Mouse (Mus musculus): ENCODE measurements around the gene Fam57a.
"Not testable (repeated sequence)": the region's sequence is repeated elsewhere in the genome, so short reads cannot be mapped to it uniquely, and the experiment has no call there.

The Fam57a gene

GRCm38 (mm10) chr11:76183745-76184144 is 4.3 kb downstream of the Fam57a start:
- DNase-seq (ENCODE audit: low spot score): no peak

DNA sequence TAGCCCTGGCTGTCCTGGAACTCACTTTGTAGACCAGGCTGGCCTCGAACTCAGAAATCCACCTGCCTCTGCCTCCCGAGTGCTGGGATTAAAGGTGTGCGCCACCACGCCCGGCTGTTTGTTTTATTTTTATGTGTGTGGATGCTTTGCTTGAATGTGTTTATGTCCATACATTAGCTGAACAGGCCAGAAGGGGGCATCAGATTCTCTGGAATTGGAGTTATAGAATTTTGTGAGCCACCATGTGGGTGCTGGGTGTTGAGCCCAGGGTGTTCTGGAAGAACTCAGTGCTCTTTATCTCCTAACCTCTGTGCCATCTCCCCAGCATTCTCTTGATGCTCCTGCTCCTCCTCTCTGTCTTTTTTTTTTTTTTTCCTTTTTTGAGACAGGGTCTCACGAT is 7.4 kb downstream of the Fam57a start:
- no peak for DNase-seq (ENCODE audit: low spot score)

GRCm38 (mm10) chr11:76196275-76196976 is 17.0 kb downstream of the Fam57a start:
- no peak for DNase-seq (ENCODE audit: low spot score)

- no peak for DNase-seq (ENCODE audit: low spot score)
Measured at GRCm38 (mm10) chr11:76196977-76197469, 17.6 kb downstream of the Fam57a start.

DNA sequence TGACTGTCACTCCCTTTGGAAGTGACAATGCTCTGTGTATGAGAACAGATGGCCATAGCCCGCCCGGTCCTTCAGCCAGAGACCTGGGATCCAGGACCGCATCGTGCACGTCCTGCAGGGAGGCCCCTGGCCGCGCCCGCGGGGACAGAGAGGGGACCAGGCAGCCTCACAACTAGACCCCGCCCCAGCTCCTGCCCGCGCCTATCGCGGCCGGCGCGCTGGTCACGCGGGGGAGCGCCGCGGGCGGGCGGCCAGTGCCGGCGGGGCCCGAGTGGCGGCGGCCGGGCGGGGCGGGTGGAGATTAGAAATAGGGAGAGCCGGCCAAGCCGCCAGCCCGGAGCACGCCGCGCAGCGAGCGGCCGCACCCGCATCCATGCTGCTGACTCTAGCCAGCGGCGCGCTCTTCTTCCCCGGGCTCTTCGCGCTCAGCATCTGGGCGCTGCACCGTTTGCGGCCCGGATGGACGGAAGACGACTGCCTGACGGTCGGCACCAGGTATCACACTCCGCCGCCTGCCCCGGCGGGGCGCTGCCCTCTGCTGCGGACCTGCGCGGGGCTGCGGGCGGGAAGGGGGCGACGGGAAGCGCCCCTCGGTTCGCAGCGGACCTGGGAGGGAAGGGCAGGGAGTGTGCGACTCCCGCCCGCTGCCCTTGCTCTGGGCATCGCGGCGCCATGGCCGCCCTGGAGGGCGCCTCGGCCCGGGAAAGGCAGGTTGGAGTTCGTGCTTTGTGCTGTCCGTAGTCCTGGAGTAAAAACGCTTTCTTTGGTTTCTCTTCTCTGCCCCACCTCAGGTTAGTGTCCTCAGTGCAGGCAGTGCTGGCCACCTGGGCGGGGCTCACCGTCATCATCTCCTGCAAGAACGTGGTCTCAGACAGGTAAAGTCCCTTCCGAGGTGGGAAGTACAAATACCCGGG is 22.5 kb downstream of the Fam57a start:
- DNase-seq (ENCODE audit: low spot score): peak; percentile 40

- DNase-seq (ENCODE audit: low spot score): no peak
Measured at GRCm38 (mm10) chr11:76206793-76207192, 27.3 kb downstream of the Fam57a start.

- no peak for DNase-seq (ENCODE audit: low spot score)
Measured at GRCm38 (mm10) chr11:76210228-76210985, 30.9 kb downstream of the Fam57a start.

GRCm38 (mm10) chr11:76211595-76211994 is 32.1 kb downstream of the Fam57a start:
- not testable (repeated sequence) for DNase-seq (ENCODE audit: low spot score)

DNA sequence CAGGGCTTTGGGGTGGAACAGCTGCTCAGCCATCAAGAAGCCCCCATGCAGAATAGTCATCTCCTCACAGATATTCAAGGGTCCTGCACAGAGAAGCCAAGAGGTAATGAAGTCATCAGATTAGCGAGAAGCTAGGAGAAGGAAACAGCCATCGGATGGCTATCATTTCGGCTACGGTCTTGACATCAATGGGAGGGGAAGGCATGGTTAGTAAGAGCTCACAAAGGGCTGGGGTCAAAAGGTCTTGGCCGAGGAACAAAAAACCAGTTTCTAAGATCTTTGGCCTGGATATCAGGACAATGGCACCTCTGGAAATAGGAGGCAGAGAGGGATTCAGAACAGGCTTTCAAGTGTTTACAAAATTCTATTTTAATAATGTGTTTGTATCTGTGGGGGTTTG is 34.4 kb downstream of the Fam57a start:
- no peak for DNase-seq (ENCODE audit: low spot score)

- DNase-seq (ENCODE audit: low spot score): no peak
Measured at GRCm38 (mm10) chr11:76215011-76215410, 35.5 kb downstream of the Fam57a start.

DNA sequence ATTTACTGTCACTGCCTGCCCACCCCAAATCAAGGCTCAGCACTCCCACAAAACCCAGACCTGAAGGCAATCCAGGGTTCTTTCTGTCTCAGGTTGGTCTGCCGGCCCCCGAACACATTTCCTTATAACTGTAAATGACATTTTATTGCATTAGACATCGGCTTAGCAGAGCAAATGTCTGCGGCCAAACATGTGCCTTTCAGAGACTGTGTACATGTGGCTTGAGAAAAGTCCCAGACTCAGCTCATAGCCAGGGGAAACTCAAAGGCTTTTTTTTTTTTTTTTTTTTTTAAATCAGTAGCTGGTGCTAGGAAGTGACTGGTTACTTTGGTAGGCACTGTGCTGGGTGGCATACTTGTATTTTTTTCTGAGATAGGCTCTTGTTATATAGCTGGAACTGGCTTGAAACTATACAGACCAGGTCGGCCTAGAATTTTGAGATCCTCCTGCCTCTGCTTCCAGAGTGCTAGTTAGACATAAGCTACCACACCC is 36.6 kb downstream of the Fam57a start:
- DNase-seq (ENCODE audit: low spot score): no peak

GRCm38 (mm10) chr11:76216681-76217389 is 37.4 kb downstream of the Fam57a start:
- DNase-seq (ENCODE audit: low spot score): no peak

DNA sequence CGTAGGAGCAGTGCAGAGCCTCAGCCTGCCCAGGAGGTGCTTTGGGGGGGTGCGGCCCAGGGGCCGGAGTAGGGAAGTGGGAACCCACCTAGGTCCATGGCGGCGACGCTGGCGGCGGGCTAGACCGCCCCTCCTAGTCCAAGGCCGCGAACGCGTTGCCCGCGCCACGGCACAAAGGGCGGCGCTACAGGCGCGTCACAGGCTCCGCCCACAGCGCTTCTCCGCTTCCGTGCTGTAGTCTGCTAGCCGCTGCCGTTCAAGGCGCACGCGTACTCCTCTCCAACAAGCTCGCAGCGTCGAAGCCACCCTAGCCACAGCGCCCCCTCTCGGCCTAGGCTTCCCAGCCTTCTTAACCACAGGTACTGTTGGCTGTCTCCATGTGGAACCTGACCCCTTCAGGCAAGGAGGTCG is 37.9 kb downstream of the Fam57a start, which contains the start of the genes Dbil5 and Gemin4:
Dbil5 (plus strand) TSS at position 219 of the 411 bp plus-strand sequence.
Gemin4 (minus strand) TSS at position 275 of the 411 bp plus-strand sequence.
- DNase-seq (ENCODE audit: low spot score): peak; percentile 90

DNA sequence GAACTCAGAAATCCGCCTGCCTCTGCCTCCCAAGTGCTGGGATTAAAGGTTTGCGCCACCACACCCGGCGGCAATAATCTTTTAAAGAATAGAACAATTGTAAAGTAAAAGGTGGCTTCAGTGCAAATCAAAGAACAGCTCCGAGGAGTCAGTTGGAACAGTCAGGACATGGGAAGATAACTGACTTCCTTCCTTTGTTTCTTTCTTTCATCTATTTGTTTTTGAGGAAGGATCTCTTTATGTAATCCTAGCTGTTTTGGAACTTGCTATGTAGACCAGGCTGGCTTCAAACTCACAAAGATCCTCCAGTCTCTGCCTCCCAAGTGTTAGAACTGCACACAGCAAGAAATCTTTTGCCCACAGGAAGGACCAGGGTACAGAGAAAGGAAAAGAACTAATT is 45.2 kb downstream of the Fam57a start:
- DNase-seq (ENCODE audit: low spot score): no peak

DNA sequence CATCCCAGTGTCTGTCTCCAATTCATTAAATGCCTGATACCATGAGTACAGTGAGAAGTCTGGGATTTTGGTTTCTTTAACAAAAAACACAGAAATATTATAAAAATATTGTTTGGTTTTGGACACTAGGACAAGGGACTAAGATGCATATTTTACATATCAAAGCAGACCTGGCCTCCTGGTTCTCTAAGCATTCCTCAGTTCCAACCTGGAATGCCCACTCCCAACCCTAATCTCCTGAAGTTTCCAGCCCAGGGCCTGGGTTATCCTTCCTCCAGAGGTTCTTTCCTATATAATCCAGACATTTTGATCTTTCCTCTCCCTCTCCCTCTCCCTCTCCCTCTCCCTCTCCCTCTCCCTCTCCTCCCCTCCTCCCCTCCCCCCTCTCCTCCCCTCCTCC is 45.6 kb downstream of the Fam57a start:
- DNase-seq (ENCODE audit: low spot score): no peak

- DNase-seq (ENCODE audit: low spot score): no peak
Measured at GRCm38 (mm10) chr11:76236136-76236535, 56.7 kb downstream of the Fam57a start.

DNA sequence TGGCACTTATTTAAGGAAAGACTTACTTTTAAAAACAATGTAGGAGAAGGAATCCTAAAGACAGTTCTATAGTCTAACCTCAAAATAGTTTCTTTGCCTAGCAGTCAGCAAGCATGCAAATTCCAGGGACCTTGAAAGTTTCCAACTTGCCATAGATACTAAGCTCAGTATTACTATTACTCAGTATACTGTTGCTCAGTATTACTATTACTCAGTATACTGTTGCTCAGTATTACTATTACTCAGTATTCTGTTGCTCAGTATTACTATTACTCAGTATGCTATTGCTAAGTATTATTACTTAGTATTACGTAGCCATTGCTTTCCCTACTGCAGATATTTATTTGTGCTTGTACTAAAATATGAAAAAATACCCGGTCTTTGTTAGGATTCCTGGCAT is 60.3 kb downstream of the Fam57a start:
- no peak for DNase-seq (ENCODE audit: low spot score)

DNA sequence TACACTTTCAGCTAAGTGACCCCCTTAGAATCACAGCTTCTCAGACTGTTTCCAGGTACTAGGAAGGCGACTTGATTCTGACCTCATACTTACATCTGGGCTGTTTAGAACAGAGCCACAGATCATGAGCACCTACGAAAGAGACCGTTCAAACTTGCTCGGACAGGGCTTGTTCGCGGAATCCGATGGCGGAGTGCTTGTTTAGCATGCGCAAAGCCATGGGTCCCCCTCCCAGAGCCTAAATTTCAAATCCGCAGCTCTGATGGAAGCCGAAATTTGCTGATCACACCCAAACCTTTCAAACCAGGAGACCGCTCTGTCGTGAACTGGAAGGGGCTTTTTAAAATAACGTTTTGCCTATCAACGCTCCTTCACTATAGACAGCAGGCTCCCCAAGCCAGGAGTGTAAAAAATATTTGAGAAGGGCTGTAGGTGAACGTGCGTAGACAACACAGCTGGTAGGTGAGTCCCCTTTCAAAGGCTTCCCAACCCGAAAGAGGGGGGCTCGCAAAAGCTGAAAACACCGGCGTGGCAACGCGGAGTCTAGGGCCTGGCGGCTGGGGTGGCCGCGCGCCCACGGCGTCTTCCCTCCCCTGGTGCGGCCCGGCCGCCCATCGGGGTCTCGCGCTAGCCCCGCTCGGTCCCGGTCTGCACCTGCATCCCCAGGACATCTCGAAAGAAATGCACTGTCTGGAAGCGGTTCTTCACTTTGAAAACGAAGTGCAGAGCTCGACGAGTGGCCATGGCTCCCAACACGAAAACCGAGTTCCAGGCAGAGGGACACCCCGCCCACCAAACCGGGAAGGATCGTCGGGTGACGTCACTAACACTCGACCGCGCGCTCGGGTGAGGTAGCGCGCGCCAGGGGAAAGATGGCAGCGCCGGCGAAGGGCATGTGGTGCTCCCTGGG is 63.7 kb downstream of the Fam57a start, which contains the start of the genes Mrm3 and Glod4:
Mrm3 (plus strand) TSS at position 815 of the 910 bp plus-strand sequence.
Glod4 (minus strand) TSS at position 825 of the 910 bp plus-strand sequence.
- DNase-seq (ENCODE audit: low spot score): peak; percentile 76

DNA sequence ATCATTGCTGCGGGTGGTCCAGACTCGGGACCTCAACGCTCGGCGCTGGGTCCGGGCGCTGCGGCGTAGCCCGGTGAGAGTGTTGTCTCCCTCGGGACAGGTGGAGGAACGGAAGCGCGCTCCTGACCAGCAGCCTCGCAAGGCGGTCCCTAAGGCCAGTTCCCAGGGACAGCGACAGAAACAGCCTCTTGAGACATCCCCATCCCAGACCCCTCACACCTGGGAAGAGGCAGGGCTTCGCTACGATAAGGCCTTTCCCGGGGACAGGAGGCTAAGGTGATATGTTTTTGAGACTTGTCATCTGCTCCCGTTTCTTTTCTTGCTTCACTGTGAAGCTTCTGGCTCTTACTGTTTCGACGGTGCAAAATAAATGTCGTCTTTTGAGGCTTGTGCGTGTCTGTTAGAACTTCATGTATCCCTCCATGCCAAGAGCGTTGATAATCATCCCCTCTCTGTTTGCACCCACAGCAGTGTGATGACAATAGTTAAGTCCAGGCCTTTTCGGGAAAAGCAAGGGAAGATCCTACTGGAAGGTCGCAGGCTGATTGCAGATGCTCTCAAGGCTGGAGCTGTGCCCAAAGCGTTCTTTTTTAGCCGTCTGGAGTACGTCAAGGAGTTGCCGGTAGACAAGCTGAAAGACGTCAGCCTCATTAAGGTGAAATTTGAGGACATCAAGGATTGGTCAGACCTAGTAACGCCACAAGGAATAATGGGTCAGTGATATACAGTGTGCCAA is 64.5 kb downstream of the Fam57a start:
- DNase-seq (ENCODE audit: low spot score): no peak
